Mouse (Mus musculus) left cerebral cortex, postnatal 4 days (tissue): ENCODE measurements around the gene Stpg2. TPM values are rescaled to one million over a fixed set of nuclear protein-coding genes. Genes with fewer than 3 reads are reported as not detected.

Experiments used
- DNase-seq: peaks from one replicate; pipeline ENCODE4 v3.0.0-alpha.2; 2022
- intact Hi-C: fragments of 180-260 bp; cut with DNase I; formaldehyde crosslinking; loops from one replicate; pipeline ENCODE4 v1.15.1; 2025
- total RNA-seq, 2 experiments: library from RNA; stranded (reverse); gene quantifications; 2 replicates each; pipeline ENCODE4 v1.2.3; 2021

Gene Stpg2
- total RNA-seq, 2 experiments from 2014 or later, result not detected

GRCm38 (mm10) chr3:139709794-139710193, 504.3 kb downstream of the Stpg2 start:
- no peak for DNase-seq
- intact Hi-C loops, result no loop called here

DNA sequence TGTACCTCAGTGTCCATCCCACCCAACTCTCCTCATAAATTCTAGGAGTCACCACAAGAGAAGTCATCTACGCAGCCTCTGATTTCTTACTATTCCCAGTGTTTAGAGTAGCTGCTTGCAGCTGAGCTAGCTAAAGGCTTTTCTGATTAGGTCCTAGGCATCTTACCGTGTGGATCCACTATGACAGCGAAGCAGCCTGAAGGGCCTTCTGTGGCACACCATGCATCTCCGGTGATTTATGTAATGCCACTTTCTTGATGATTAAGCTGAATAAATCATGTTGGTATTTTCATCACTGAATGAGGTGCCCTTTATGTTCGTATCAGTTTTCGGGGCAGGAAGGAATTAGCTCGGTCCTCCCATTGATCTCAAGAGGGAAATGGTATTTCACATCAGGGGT, 523.3 kb downstream of the Stpg2 start:
- intact Hi-C loops, result no loop called here
- no peak for DNase-seq

DNA sequence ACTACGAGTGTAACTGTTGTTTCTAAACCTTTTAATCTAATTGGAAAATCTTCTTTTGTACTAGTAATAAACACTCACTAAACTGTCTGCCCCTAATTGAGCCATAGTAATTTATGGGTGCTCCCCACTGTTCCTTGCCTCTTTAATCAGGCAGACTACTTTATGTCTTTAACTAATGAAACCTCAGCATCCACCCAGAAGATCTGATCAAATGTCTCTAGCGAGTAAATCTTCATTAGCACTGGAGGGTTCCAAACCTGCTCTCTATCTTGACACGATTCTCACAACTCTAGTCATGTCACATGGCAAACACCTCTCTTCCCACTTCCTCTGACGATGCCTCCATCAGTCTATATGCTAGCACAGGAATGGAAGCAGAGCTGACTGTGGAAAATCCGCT, 523.8 kb downstream of the Stpg2 start:
- no peak for DNase-seq
- intact Hi-C loops, result no loop called here

DNA sequence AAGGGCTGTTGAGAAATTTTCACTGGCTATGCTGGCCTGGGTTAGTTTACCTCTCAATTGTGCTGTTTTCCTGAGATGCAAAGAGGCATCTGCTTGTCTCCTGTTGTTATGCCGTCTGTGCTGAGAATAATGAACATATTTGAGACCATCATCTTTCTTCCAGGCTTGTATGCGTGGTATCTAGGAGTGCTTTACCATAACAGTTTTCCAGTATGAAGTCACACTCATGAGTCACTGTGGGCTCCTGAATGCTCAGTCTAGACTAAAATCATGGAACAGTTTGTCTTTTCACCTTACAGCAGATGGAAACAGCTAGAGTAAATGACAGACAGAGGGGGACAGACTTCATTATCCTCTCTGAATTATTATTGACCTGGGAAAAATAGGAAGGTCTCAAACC, 527.7 kb downstream of the Stpg2 start:
- DNase-seq, result no peak
- intact Hi-C loops, result no loop called here

DNA sequence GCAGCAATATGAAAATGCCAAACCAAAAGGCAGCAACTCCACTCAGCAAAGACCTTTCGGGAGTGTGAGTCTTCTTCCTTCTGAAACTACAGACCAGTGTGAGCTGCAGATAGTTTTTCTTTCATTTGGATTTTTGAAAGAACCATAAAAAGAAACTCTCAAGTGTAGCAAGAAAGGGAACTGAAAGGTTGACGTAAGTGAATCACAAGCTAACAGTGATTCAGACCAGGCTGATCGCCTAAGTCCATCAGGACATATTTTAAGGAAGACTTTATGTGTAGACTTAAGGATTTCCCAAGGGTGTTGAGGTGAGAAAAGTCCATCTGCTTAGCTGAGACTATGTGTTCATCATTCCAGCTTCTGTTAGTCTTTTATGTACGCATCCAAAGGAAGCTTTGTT, 533.9 kb downstream of the Stpg2 start:
- intact Hi-C loops, result no loop called here
- DNase-seq, result no peak

Other genes starting within 250 kb of the Stpg2 start
- 100 to 1,000 TPM; 165 to 170 TPM for gene Rap1gds1, start 130.5 kb upstream of the Stpg2 start, total RNA-seq